Mouse (Mus musculus) midbrain, embryonic 10.5 days (tissue): Measurements from ENCODE around the gene Mss51. TPM values are rescaled to one million over a fixed set of nuclear protein-coding genes. Genes with fewer than 3 reads are reported as not detected.
A peak's percentile ranks its signal among the peaks of the same experiment; 100 is the strongest.

Experiments used
- DNase-seq: peaks from one replicate; pipeline ENCODE4 v3.0.0-alpha.2; 2017; ENCODE audit warnings: low spot score
- H3K27ac ChIP-seq: fragments of 300-500 bp; sonication (generic); replicated peaks from 2 replicates; pipeline ENCODE4 v1.5.1; 2016; ENCODE audit warnings: mild to moderate bottlenecking
- H3K27me3 ChIP-seq: fragments of 300-500 bp; sonication (generic); 2 replicates; pipeline ENCODE4 v1.6.1; 2016; ENCODE audit warnings: low read depth, mild to moderate bottlenecking; ENCODE audit not compliant: poor library complexity, severe bottlenecking
- H3K36me3 ChIP-seq: fragments of 300-500 bp; sonication (generic); 2 replicates; pipeline ENCODE4 v1.6.1; 2016; ENCODE audit warnings: mild to moderate bottlenecking, moderate library complexity
- H3K4me1 ChIP-seq: fragments of 300-500 bp; sonication (generic); 2 replicates; pipeline ENCODE4 v1.6.1; 2016
- H3K4me3 ChIP-seq: fragments of 300-500 bp; sonication (generic); 2 replicates; pipeline ENCODE4 v1.5.1; 2016; ENCODE audit warnings: mild to moderate bottlenecking, moderate library complexity
- H3K9me3 ChIP-seq: fragments of 300-500 bp; sonication (generic); replicated peaks from 2 replicates; pipeline ENCODE4 v1.6.1; 2016; ENCODE audit warnings: mild to moderate bottlenecking
- WGBS: fragments of 180-500 bp; shearing (Covaris S2); methylation state at CpG from one replicate; pipeline ENCODE4 v1.1.7; 2016; 5-methylcytosine and 5-hydroxymethylcytosine counted together
- polyA plus RNA-seq: library from polyadenylated mRNA; unstranded; fragments of >200 nt; fragmentation: Nextera tagmentation; extraction: Ambion mirVana; gene quantifications from 2 replicates; pipeline ENCODE4 v1.2.1, GENCODE M21; 2016

The Mss51 gene
- polyA plus RNA-seq: 1.1 and 1.2 TPM in 2 replicates

DNA sequence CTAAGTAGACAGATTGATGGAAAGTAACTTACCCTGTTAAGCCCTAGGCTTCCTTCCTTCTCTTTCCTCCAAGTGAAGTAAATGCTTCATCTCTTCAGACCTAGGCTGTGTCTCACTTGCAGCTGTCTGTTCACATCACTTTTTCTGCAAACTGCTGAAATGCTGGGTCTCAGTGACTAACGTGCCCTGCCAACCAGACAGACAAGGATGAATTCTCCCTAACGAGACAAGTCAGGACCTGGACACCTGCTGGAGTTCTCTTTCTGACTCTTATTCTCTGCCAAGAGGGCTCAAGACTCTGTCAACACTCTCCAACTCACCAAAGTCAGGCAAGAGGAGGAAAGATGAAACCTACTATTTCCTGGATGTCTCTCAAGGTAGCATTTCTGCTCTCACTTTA, at the start of gene Mss51:
TSS of gene Mss51 (minus strand) at position 299 of the 400 bp plus-strand sequence.
- WGBS: 83% methylated on average over 2 of the region's 2 CpGs
- H3K27me3 ChIP-seq: no peaks in the 10 kb centered on the region
- no peaks in the 10 kb centered on the region for H3K9me3 ChIP-seq
- H3K36me3 ChIP-seq: peaks cover 81% of the 10 kb centered on the region
- H3K4me1 ChIP-seq: no peaks in the 10 kb centered on the region
- no peak within 1 kb of the TSS for H3K27ac ChIP-seq
- H3K4me3 ChIP-seq: no peak within 1 kb of the TSS
- no peak for DNase-seq

DNA sequence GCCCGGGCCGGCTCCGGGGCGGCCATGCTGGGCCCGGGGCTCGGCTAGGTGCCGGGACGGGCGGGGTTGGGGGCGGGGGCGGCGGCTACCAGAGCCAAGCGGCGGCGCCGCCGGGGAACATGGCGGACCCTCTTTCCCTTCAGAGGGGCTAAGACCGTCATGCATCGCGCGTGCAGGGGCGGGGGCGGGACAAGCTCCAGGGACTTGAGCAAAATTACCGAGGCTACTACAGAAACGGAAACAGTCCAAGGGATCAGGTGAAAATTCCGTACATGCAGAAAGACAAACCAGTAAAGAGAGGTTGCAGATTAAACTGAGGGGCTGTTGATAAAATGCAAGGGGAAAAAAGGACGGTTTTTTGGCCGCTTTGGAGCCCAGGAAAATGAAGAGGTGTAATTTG, 49.7 kb upstream of the Mss51 start, which contains the start of gene Ppp3cb:
TSS of gene Ppp3cb (minus strand) at position 159 of the 400 bp plus-strand sequence.
- WGBS: under 1% methylated on average over 29 of the region's 29 CpGs
- peaks cover 17% of the 10 kb centered on the region for H3K4me1 ChIP-seq
- DNase-seq: peak; percentile 93
- H3K4me3 ChIP-seq: peak within 1 kb of the TSS; percentile 97
- H3K9me3 ChIP-seq: no peaks in the 10 kb centered on the region
- peaks cover 39% of the 10 kb centered on the region for H3K36me3 ChIP-seq
- H3K27me3 ChIP-seq: no peaks in the 10 kb centered on the region
- H3K27ac ChIP-seq: peak within 1 kb of the TSS; percentile 99

DNA sequence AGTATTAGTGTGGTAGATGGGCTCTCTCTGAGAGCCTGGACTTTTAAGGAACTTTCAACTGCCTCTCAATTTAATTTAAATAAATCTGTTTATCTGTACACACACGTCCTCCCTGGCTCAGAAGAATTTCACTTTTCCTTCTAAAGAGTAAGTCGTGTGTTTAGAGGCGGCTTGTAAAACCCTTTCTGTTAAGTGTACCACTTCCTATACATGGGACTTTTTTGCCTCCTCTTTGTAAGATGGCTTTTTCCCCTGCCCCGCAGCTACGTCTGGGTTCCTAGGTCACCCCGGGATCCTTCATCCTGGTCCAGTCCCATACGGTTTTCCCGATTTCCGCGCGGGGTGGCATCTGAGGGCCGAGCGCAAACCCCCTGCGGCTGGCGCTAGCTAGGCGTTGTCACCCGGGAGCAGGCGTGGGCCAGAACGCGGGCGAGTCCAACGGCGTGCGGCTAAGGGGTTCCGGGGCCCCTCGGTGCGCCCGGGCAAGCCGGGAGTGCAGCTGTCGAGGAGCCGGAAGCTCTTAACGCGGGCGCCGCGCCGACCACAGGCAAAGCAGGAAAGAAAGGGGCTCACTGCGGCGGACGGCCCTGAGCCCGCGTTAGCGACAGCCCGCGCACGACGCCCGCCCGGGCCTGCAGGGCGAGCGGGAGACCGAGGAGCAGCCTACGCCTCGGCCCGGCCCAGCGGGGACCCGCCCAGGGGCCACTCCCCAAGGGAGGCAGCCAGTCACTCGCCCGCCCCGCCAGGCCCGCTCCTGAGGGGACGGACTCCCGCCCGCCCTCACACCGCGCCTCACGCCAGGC, 49.0 kb upstream of the Mss51 start:
- DNase-seq: peak; percentile 86
- WGBS: under 1% methylated on average over 64 of the region's 67 CpGs
- peak overlapping the region; percentile 99 for H3K27ac ChIP-seq
- H3K27me3 ChIP-seq: no peaks in the 10 kb centered on the region
- no peaks in the 10 kb centered on the region for H3K9me3 ChIP-seq
- H3K36me3 ChIP-seq: peaks cover 33% of the 10 kb centered on the region
- H3K4me3 ChIP-seq: peak overlapping the region; percentile 97
- H3K4me1 ChIP-seq: peaks cover 17% of the 10 kb centered on the region

DNA sequence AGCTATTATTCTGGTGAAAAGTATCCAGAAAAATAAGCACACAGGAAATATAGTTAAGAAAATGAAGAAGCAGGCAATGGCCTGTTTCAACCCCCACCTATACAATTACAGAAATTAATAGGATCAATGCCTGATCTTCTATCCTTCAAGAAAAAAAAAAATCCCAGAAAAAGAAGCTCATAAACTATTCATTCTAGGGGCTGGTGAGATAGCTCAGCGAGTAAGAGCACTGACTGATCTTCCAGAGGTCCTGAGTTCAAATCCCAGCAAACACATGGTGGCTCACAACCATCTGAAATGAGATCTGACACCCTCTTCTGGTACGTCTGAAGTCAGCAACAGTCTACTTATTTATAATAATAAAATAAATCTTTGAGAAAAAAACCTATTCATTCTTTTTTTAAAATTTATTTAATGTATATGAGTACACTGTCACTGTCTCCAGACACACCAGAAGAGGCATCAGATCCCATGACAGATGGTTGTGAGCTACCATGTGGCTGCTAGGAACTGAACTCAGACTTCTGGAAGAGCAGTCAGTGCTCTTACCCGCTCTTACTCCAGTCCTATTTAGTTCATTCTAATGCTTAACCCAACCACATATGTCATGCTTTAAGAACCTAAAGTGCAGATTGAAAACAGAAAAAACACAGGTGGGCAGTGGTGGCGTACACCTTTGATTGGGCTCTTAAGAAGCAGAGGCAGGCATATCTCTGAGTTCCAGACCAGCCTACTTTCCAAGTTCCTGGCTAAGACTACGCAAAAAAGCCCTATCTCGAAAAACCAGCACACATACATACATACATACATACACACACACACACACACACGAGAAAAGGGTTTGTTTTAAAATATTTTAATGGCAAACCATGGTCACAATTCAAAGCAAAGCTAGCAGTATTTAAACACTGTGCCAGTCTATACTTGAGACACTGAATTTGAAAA, 48.0 kb upstream of the Mss51 start:
- Histone ChIP-seq H3K27ac (peak overlapping the region; percentile 99; the same call in 1 of the 2 replicates), H3K4me1 (peaks cover 17% of the 10 kb centered on the region), H3K9me3 (no peaks in the 10 kb centered on the region), H3K4me3 (peak overlapping the region; percentile 97), H3K36me3 (peaks cover 26% of the 10 kb centered on the region), H3K27me3 (no peaks in the 10 kb centered on the region)
- DNase-seq: no peak
- 85% methylated on average over 7 of the region's 7 CpGs for WGBS

DNA sequence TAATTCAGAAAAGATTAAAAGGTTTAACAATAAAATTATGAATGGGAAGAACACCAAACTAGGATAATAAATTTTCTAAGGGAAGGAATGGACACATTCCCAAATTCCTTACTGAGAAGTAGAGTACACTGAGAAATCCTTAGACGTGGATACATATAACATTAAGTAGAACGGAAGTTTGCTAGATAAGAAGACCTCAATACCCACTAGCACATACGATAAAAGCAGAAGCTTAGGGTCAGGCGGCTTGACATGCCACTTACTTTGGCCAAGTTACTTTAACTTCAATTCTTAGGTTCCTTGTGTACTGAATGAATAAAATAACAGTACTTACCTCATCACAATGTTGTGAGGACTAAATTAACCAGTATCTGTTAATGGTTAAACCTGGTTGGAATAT, 32.9 kb upstream of the Mss51 start:
- H3K27me3 ChIP-seq: no peaks in the 10 kb centered on the region
- WGBS: 95% methylated on average over 4 of the region's 4 CpGs

DNA sequence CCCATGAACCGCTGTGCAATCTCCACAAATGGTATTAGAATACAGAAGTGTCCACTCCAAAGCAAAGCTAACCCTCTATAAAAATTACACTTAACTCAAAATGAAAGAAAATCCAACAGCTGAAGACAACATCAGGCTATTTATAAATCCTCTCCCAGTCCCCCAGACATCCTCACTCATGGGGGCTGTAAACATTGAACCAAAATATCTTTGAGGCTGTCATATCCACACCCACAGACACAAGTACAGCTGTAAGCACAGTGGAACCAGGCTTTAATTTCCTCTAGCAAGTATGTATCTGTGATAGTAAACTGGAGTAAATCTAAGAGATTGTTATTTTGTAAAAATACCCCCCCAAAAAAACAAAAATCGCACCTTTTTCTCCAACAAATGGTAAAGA, 23.5 kb upstream of the Mss51 start:
- 95% methylated on average over 2 of the region's 2 CpGs for WGBS

More for the DNA sequence above, 32.9 kb upstream of the Mss51 start:
- H3K4me1 ChIP-seq: no peaks in the 10 kb centered on the region
- H3K4me3 ChIP-seq: no peak overlapping the region
- H3K9me3 ChIP-seq: no peaks in the 10 kb centered on the region
- no peak for DNase-seq
- peaks cover 55% of the 10 kb centered on the region for H3K36me3 ChIP-seq
- no peak overlapping the region for H3K27ac ChIP-seq

DNA sequence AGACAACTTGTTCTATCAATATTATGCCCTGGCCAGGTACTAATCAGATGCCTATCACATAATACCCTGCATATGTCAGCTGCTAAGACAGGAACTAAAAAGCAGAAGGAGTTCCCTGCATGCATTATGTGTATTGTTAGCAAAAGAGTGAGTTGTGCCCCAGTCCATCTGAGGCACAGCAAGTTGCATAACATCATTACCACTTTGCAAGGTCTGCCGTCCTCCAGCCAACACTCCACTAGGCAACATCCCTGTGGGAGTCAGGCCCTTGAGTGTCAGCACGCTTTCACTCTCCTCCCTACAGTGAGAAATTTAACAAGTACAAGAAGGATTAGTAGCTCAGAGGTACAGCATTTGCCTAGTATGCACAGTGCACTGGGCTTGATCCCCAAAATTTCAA, 11.7 kb upstream of the Mss51 start:
- Histone ChIP-seq H3K9me3 (no peaks in the 10 kb centered on the region), H3K36me3 (peaks cover 68% of the 10 kb centered on the region), H3K4me1 (no peaks in the 10 kb centered on the region), H3K27me3 (no peaks in the 10 kb centered on the region), H3K27ac (no peak overlapping the region), H3K4me3 (no peak overlapping the region)
- WGBS: 84% methylated on average over 2 of the region's 2 CpGs
- no peak for DNase-seq

More for the DNA sequence above, 23.5 kb upstream of the Mss51 start:
- no peaks in the 10 kb centered on the region for H3K4me1 ChIP-seq
- no peaks in the 10 kb centered on the region for H3K9me3 ChIP-seq
- no peak for DNase-seq
- no peak overlapping the region for H3K27ac ChIP-seq
- H3K4me3 ChIP-seq: no peak overlapping the region
- H3K36me3 ChIP-seq: peaks cover 80% of the 10 kb centered on the region
- no peaks in the 10 kb centered on the region for H3K27me3 ChIP-seq

DNA sequence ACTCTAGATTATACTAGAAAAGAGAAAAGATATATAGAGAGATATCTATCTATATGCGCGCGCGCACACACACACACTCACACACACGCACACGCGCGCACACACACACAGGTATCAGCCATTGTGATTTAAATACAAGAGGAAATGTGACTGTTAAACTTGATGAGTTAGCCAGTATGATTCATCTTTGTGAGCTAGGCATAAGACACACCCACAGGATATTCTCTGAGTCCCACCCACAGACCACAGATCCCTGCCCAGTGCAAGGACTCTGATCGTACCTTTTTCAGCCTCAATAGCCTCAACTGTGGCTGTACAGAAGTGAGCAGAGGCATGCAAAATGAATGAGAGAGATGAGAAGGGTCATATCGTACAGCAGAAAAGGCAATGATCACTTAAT, 6.3 kb upstream of the Mss51 start:
- no peak overlapping the region for H3K4me3 ChIP-seq
- H3K9me3 ChIP-seq: no peaks in the 10 kb centered on the region
- peaks cover 64% of the 10 kb centered on the region for H3K36me3 ChIP-seq
- 96% methylated on average over 10 of the region's 10 CpGs for WGBS
- no peaks in the 10 kb centered on the region for H3K4me1 ChIP-seq
- no peak overlapping the region for H3K27ac ChIP-seq
- H3K27me3 ChIP-seq: no peaks in the 10 kb centered on the region
- no peak for DNase-seq

DNA sequence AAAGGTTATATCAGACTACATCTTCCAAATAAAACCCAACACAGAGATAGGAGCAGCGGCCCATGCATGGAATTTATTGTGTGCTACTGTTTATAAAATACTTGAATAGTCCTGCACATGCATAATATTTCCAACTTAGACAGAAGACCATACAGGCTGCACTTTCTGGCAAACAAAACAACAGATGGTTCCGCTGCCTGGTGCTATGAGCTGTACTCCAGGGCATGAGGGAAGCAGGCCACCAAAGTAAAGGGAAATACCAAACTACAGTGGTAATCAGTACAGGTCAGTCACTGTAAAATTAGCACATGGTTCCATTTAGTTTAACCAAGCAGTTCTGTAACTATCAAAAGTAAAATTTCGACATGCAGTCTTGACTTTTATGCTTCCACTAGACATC, 3.3 kb upstream of the Mss51 start:
- 92% methylated on average over 3 of the region's 3 CpGs for WGBS
- no peak for DNase-seq
- Histone ChIP-seq H3K4me1 (no peaks in the 10 kb centered on the region), H3K27ac (no peak overlapping the region), H3K36me3 (peaks cover 77% of the 10 kb centered on the region), H3K27me3 (no peaks in the 10 kb centered on the region), H3K4me3 (no peak overlapping the region), H3K9me3 (no peaks in the 10 kb centered on the region)

DNA sequence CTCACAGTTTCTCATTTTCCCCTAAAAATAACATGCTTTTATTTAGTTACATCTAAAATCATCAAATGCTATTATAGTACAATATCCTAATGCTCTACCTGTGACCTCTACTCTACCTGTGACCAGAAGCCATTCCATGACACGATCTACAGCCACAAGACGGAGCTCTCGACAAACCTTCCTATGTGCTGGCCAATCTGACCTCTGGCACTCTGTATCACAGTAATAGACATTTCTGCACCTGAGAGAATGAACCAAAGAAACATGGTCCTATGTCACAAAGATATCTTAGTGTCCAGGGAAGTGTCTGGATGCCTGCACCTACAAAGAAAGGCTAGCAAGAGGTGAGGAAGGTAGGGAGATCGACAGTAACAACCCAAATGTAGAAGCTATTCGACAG, 10.7 kb downstream of the Mss51 start:
- H3K27ac ChIP-seq: no peak overlapping the region
- H3K9me3 ChIP-seq: no peaks in the 10 kb centered on the region
- no peaks in the 10 kb centered on the region; the same call in 1 of the 2 replicates for H3K4me1 ChIP-seq
- H3K36me3 ChIP-seq: peaks cover 55% of the 10 kb centered on the region
- DNase-seq: no peak
- WGBS: 95% methylated on average over 5 of the region's 5 CpGs
- H3K4me3 ChIP-seq: no peak overlapping the region
- H3K27me3 ChIP-seq: no peaks in the 10 kb centered on the region

DNA sequence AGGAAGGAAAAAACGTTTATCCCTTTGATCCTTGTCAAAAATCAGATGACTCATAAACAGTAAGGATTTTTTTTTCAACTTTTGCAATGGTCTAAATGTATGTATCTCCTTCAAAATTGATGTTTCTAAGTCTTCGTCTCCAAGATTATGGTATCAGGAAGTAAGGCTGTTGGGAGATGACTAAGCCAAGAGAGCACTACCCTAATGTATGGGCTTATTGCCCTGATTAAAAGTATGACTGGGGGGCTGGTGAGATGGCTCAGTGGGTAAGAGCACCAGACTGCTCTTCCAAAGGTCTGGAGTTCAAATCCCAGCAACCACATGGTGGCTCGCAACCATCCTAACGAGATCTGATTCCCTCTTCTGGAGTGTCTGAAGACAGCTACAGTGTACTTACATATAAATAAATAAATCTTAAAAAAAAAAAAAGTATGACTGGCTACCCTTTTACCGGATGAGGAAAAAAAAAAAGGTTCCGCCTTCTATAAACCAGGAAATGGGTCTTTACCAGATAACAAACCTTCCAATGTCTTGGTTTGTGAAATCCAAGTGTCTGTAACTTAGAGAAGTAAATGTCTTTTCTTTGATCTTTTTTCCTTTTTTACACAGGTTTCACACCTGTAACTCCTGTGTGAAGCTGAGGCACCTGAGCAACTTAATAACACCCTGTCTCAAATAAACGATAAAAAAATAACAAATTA, 14.5 kb downstream of the Mss51 start:
- 93% methylated on average over 7 of the region's 7 CpGs for WGBS
- Histone ChIP-seq H3K9me3 (no peaks in the 10 kb centered on the region), H3K27me3 (peaks cover 13% of the 10 kb centered on the region), H3K36me3 (peaks cover 34% of the 10 kb centered on the region), H3K27ac (no peak overlapping the region), H3K4me1 (peaks cover 19% of the 10 kb centered on the region), H3K4me3 (no peak overlapping the region)
- no peak for DNase-seq

DNA sequence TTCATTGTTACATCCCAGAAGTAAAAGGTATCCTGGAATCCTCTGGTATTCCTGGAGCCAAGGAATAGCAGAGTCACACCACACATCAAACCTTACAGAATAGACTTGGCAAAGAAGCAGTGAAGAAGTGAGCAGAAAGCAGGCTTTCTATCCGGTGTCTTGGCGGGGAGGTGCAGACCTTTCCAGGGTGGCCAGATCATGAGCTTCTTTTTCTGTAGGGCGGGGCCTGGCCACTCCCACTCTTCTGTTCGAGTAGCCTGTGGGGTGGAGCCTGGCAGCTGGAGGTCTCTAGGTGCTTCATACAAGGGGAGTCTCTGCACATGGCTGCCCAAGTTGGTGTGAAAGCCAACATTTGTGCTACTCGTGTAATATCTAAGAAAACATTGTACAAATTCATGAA, 15.5 kb downstream of the Mss51 start:
- Histone ChIP-seq H3K36me3 (peaks cover 26% of the 10 kb centered on the region), H3K9me3 (no peaks in the 10 kb centered on the region), H3K27me3 (peaks cover 13% of the 10 kb centered on the region), H3K4me3 (no peak overlapping the region), H3K4me1 (peaks cover 24% of the 10 kb centered on the region), H3K27ac (no peak overlapping the region)
- WGBS: 25% methylated on average over 5 of the region's 5 CpGs
- peak; percentile 26 for DNase-seq
